Mouse (Mus musculus): ENCODE measurements at regions not wholly inside any gene's neighbourhood (a gene's known extent, or its start where the extent isn't known, plus 50 kb on each side); places are given as distances from the start of the nearest gene placed in this dataset.

- peak; percentile 86 to 88 for DNase-seq
Measured at GRCm38 (mm10) chr4:12240941-12241571, 69.2 kb upstream of the Fam92a start.

GRCm38 (mm10) chr4:12230731-12231130, 58.9 kb upstream of the Fam92a start:
- peak; percentile 65 to 75 for DNase-seq

Data from cerebellum, postnatal 14 days (tissue).